Mouse (Mus musculus) ovary, postnatal 10 days (tissue): ENCODE data around the gene Slc16a1.
"Not testable (repeated sequence)": the region's sequence is repeated elsewhere in the genome, so short reads cannot be mapped to it uniquely, and the experiment has no call there.

Experiments used
- DNase-seq: peaks from one replicate; pipeline ENCODE4 v3.0.0; 2022; ENCODE audit warnings: low spot score

Slc16a1 gene

GRCm38 (mm10) chr3:104674329-104675220 lies 36.1 kb downstream of the Slc16a1 start:
- DNase-seq: no peak

DNA sequence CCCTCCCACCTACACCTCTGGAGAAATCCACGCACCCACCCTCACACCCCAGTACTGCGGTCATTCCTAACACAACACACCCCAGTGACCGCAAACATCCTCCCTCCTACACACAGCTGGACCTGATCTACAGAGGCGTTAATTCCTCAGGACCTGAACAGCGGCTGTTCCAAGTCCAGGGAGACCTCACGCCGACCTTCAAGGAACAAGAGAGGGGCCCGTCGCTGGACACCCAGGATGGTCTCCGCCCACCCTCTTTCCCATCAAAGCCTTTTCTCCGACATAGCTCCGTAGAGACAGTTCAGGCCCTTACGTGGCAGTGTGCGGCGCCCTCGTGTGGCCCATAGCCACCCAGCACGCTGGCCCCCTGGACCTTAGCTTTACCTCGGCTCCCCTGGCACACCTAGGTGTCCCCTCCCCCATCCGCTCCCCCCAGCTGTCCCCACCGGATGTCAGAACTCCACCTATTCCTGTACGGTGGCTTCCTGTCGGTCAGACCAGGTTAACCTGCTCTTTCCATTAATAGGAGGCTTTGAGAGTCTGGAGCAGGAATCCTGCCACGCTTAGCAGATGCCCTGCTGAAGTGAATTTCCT lies 36.9 kb downstream of the Slc16a1 start:
- DNase-seq: peak; percentile 50

- no peak for DNase-seq
These were observed 39.3 kb downstream of the Slc16a1 start for GRCm38 (mm10) chr3:104677781-104678180.

DNA sequence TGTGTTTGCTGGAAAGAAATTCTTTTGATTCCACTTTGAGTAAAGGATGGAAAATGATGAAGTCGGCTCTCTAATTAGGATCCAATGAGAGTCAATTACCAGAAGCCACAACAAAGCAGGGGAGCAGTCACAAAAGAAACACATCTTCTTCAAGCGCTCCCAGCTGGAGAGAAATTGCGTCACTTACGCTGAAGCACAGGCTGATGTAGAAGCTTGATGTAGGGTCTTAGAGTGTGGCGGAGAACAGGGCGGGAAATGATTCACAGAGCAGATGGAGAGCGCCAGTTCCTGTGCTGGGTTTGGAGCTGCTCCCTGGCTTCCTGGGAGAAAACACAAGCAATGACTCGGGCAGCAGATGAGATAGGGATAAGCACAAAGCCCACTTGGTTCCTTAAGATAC lies 40.4 kb downstream of the Slc16a1 start:
- no peak for DNase-seq

GRCm38 (mm10) chr3:104682671-104683504 lies 44.4 kb downstream of the Slc16a1 start:
- DNase-seq: no peak

GRCm38 (mm10) chr3:104700751-104701335 lies 62.4 kb downstream of the Slc16a1 start:
- peak; percentile 49 for DNase-seq

DNA sequence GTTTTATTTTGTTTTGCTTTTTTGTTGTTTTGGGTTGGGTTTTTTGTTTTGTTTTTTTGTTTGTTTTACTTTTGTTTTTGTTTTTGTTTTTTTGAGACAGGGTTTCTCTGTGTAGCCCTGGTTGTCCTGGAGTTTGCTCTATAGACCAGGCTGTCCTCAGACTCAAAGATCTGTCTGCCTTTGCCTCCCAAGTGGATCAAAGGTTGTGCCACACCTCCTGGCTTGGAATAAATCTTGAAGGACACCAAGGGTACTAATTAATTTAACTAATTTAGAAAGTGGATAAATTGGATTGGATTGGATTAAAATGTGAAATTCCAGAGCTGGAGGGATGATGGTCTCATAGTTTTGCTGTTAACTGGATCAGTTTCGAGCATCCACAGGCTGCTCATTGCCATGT lies 63.3 kb downstream of the Slc16a1 start:
- DNase-seq: no peak

GRCm38 (mm10) chr3:104703941-104704340 lies 65.5 kb downstream of the Slc16a1 start:
- DNase-seq: no peak

DNA sequence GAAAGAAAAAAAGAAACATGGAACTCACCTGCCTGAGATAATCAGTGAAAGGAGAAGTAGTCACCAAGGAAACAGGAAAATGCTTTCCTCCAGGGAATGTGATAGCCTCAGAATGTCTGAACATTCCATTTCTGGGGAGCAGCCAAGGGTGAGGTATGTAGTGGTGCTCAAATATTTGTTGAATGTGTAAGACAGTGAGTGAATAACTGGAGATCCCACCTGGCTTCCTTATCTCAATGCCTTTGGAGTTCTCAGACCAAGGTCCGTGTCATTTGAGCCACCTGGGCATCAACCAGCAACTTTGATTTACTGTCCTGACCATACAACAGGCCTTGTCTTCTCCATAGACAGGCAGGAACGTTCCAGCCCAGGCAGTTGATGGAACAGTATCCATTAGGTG lies 68.0 kb downstream of the Slc16a1 start:
- no peak for DNase-seq

GRCm38 (mm10) chr3:104706951-104707771 lies 68.7 kb downstream of the Slc16a1 start:
- DNase-seq: not testable (repeated sequence)

- not testable (repeated sequence) for DNase-seq
These were observed 69.3 kb downstream of the Slc16a1 start for GRCm38 (mm10) chr3:104707772-104708144.
